Mouse (Mus musculus) CD4-positive helper T cell, adult 2 months (primary cell): ENCODE results near the gene Npy2r.

Source experiments
- DNase-seq: peaks from one replicate; pipeline ENCODE4 v3.0.0-alpha.2; 2012; ENCODE audit warnings: low read depth, missing footprints, low spot score

Npy2r gene

GRCm38 (mm10) chr3:82547908-82548721 lies at the start of gene Npy2r:
Npy2r (minus strand) TSS chr3:82548084.
- DNase-seq: no peak

GRCm38 (mm10) chr3:82557786-82558185 lies 9.9 kb upstream of the Npy2r start:
- DNase-seq: no peak

GRCm38 (mm10) chr3:82556311-82556828 lies 8.5 kb upstream of the Npy2r start:
- no peak for DNase-seq

GRCm38 (mm10) chr3:82549932-82550331 lies 2.0 kb upstream of the Npy2r start:
- DNase-seq: no peak

- DNase-seq: no peak
Measured at GRCm38 (mm10) chr3:82548753-82549152, 869 bp upstream of the Npy2r start.

DNA sequence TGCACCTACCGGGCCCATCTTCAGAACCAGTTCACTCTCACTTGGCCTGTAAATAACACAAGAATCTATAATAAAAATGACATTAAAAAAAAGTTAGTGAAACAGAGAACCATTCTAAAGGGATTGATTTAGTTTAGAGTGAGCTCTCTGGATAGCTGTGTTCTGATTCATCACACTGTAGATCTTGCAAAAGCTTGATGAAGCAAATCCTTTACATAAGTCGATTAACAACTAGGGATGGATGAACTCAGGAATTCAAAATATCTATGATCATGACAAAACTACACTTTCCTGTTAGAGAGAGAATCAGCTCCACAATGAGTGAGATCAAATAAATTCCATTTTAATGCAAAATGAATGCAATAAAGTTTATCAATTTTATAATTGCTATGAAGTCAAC lies 6.4 kb downstream of the Npy2r start:
- no peak for DNase-seq

DNA sequence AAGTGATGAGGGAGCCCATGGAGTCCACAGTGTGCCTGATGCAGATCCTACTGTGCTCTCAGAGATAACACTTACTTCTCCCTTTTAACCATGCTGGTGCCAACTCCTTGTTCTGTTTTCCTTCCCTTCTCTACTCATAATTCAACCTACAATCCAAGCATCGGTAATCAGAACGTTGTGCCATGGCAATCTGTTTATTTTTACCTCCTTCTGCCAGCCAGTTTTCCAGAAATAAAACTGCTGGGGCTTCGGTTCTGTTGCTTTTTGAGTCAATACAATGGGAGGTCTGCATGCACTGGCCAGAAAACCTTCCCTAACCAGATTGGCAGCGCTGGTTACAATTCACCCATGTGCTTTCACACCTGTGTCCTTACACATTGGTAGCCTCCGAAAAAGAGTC lies 7.9 kb downstream of the Npy2r start:
- DNase-seq: no peak

GRCm38 (mm10) chr3:82524792-82525191 lies 23.1 kb downstream of the Npy2r start:
- DNase-seq: no peak

DNA sequence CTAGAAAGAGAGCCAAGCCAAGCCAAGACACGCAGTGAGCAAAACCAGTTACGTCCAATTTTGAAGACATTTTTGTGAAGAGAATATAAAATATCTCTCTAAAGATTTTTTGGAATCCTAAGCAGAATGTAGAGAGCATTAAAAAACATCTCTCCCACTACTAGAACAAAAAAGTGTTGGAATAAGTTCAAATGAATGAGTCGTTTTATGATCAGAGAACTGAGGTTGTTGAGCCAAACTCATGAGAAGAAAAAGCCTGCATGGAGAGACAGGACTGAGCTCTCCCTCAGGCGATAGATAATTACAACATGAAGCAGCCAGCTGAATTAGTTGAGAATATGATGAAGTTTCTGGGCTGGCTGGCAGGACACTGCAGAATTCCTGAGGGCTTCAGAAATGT lies 49.9 kb downstream of the Npy2r start:
- no peak for DNase-seq
